Mouse (Mus musculus): ENCODE measurements around the gene Uso1. TPM values are rescaled to one million over a fixed set of nuclear protein-coding genes. Genes with fewer than 3 reads are reported as not detected.
"Not testable (repeated sequence)": the region's sequence is repeated elsewhere in the genome, so short reads cannot be mapped to it uniquely, and the experiment has no call there.

Uso1 gene
- polyA plus RNA-seq, 1 experiment from 2014 or later: 25.9 TPM

GRCm38 (mm10) chr5:92148248-92148647, 10.5 kb downstream of the Uso1 start:
- Histone ChIP-seq H3K9me3 (ENCODE audit: control insufficient read depth, low read length) (no peaks in the 10 kb centered on the region), H3K36me3 (ENCODE audit: control insufficient read depth, insufficient read depth, low read length) (no peaks in the 10 kb centered on the region), H3K4me2 (no peak overlapping the region), H3K4me3 (ENCODE audit: low read depth, low read length) (no peak overlapping the region), H3K27me3 (ENCODE audit: control insufficient read depth, insufficient read depth, low read length) (no peaks in the 10 kb centered on the region), H3K27ac (ENCODE audit: low read depth, low read length) (no peak overlapping the region), H3K4me1 (ENCODE audit: control insufficient read depth, insufficient read depth, low read length) (no peaks in the 10 kb centered on the region), H3K9ac (ENCODE audit: low read length) (no peak overlapping the region)
- no peak for DNase-seq (ENCODE audit: low spot score, missing footprints)
- ATAC-seq (ENCODE audit: low FRiP score): no peak
- 91% methylated on average over 3 of the region's 3 CpGs for WGBS

DNA sequence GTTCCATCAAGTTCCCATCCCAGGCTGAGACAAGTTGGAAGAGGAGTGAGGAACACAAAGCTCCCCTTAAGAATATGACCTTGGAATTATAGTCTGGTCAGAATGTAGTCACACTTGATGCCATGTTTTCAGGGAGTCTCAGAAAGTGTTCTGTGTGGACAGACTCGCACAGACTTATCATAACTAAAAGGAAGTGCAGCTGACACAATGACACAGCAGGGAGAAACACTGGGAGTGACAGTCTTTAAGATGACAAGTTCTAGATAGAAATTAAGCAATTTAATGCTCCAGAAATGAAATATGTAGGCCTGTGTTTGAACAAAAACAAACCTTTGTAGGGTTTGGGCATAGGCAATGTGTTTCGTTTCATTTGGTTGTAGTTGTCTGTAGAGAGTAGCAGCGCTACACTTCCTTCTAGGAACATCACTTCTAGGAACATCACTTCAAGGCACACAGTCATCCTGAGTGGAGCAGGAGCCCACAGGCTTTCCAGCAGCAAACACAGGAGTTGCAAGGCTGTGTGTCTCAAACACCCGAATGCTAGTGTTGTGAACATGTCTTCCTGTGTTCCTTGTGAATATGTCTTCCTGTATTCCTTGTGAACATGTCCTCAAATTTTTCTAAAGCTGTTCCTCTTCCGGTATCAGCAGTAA, 11.7 kb downstream of the Uso1 start:
- Histone ChIP-seq H3K4me2 (no peak overlapping the region), H3K4me1 (ENCODE audit: control insufficient read depth, insufficient read depth, low read length) (no peaks in the 10 kb centered on the region), H3K36me3 (ENCODE audit: control insufficient read depth, insufficient read depth, low read length) (no peaks in the 10 kb centered on the region), H3K4me3 (ENCODE audit: low read depth, low read length) (no peak overlapping the region), H3K9me3 (ENCODE audit: control insufficient read depth, low read length) (no peaks in the 10 kb centered on the region), H3K9ac (ENCODE audit: low read length) (no peak overlapping the region), H3K27ac (ENCODE audit: low read depth, low read length) (no peak overlapping the region), H3K27me3 (ENCODE audit: control insufficient read depth, insufficient read depth, low read length) (no peaks in the 10 kb centered on the region)
- DNase-seq (ENCODE audit: low spot score, missing footprints) (no peak), ATAC-seq (ENCODE audit: low FRiP score) (no peak)
- 93% methylated on average over 5 of the region's 5 CpGs for WGBS

GRCm38 (mm10) chr5:92154861-92155260, 17.1 kb downstream of the Uso1 start:
- no peaks in the 10 kb centered on the region for H3K4me1 ChIP-seq (ENCODE audit: control insufficient read depth, insufficient read depth, low read length)
- no peak overlapping the region for H3K4me2 ChIP-seq
- no peak for DNase-seq (ENCODE audit: low spot score, missing footprints)
- H3K27ac ChIP-seq (ENCODE audit: low read depth, low read length): no peak overlapping the region
- 91% methylated on average over 3 of the region's 3 CpGs for WGBS
- no peaks in the 10 kb centered on the region for H3K9me3 ChIP-seq (ENCODE audit: control insufficient read depth, low read length)
- ATAC-seq (ENCODE audit: low FRiP score): no peak
- H3K9ac ChIP-seq (ENCODE audit: low read length): no peak overlapping the region
- no peaks in the 10 kb centered on the region for H3K27me3 ChIP-seq (ENCODE audit: control insufficient read depth, insufficient read depth, low read length)
- H3K36me3 ChIP-seq (ENCODE audit: control insufficient read depth, insufficient read depth, low read length): peaks cover 2% of the 10 kb centered on the region
- H3K4me3 ChIP-seq (ENCODE audit: low read depth, low read length): no peak overlapping the region

DNA sequence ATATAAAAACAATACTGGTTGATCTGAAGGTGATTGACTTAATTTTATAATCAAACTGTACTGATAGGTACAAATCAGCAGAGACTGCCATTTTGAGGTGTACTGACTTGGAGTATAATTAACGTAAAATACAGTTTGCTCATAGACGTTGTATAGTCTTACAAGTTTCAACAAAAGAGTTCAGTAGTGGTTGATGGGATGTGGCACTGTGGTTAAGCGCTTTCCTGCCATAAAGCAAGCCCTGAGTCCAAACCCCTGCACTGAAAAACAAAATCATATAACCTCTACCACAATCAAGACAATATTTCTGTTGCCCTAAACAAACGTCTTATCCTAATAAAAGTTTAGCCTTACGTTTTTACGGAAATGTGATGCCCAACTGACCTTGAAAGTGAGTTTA, 28.2 kb downstream of the Uso1 start:
- Histone ChIP-seq H3K9ac (ENCODE audit: low read length) (no peak overlapping the region), H3K4me2 (no peak overlapping the region), H3K27ac (ENCODE audit: low read depth, low read length) (no peak overlapping the region), H3K4me1 (ENCODE audit: control insufficient read depth, insufficient read depth, low read length) (no peaks in the 10 kb centered on the region), H3K36me3 (ENCODE audit: control insufficient read depth, insufficient read depth, low read length) (peaks cover 5% of the 10 kb centered on the region; the same call in 1 of the 2 replicates), H3K27me3 (ENCODE audit: control insufficient read depth, insufficient read depth, low read length) (no peaks in the 10 kb centered on the region), H3K9me3 (ENCODE audit: control insufficient read depth, low read length) (no peaks in the 10 kb centered on the region), H3K4me3 (ENCODE audit: low read depth, low read length) (no peak overlapping the region)
- ATAC-seq (ENCODE audit: low FRiP score): no peak
- DNase-seq (ENCODE audit: low spot score, missing footprints): no peak
- 94% methylated on average over 6 of the region's 6 CpGs for WGBS

DNA sequence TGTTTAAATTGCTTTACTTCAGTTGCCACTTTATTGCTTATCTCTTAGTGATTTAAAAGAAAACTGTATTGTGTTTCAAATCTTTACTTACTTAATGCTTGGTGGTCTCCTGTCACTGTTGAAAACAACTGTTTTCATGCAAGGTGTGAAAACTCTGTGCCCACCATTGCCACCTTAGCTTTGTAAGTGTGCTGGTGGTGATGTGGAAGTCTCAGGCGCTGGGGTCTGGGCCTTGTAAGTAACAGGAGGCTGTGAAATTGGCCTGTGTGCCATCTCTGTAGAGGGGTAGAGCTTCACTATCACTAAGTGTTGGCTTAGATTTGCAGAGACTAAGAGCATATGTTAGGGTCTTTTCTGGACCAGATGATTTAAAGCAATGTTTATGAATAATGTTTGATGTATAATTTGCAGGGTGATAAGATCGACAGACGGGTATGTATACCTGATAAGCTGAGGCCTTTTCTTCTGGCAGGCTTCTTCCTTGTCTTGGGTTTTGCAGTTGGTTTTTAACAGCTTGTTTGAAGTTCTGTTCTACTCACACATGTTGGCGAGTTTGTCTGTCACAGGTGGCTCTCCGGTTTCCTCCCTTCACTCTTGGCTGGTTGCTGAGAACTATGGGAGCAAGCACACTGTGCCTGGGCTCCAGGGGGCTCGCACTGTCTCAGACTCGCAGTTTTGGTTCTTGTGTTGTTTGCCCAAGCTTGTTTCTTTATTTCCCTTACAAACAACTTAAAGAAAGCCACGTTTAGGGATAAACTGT, 45.5 kb downstream of the Uso1 start:
- Histone ChIP-seq H3K27me3 (ENCODE audit: control insufficient read depth, insufficient read depth, low read length) (no peaks in the 10 kb centered on the region), H3K4me1 (ENCODE audit: control insufficient read depth, insufficient read depth, low read length) (no peaks in the 10 kb centered on the region), H3K4me2 (no peak overlapping the region), H3K36me3 (ENCODE audit: control insufficient read depth, insufficient read depth, low read length) (peaks cover 4% of the 10 kb centered on the region), H3K9ac (ENCODE audit: low read length) (no peak overlapping the region), H3K4me3 (ENCODE audit: low read depth, low read length) (no peak overlapping the region), H3K27ac (ENCODE audit: low read depth, low read length) (no peak overlapping the region), H3K9me3 (ENCODE audit: control insufficient read depth, low read length) (no peaks in the 10 kb centered on the region)
- 91% methylated on average over 8 of the region's 8 CpGs for WGBS
- ATAC-seq (ENCODE audit: low FRiP score): no peak
- DNase-seq (ENCODE audit: low spot score, missing footprints): peak; percentile 73

GRCm38 (mm10) chr5:92188881-92189483, 51.2 kb downstream of the Uso1 start:
- Histone ChIP-seq H3K9ac (ENCODE audit: low read length) (no peak overlapping the region), H3K4me1 (ENCODE audit: control insufficient read depth, insufficient read depth, low read length) (no peaks in the 10 kb centered on the region), H3K4me3 (ENCODE audit: low read depth, low read length) (no peak overlapping the region), H3K9me3 (ENCODE audit: control insufficient read depth, low read length) (no peaks in the 10 kb centered on the region), H3K36me3 (ENCODE audit: control insufficient read depth, insufficient read depth, low read length) (peaks cover 12% of the 10 kb centered on the region; the same call in 1 of the 2 replicates), H3K4me2 (no peak overlapping the region), H3K27me3 (ENCODE audit: control insufficient read depth, insufficient read depth, low read length) (no peaks in the 10 kb centered on the region), H3K27ac (ENCODE audit: low read depth, low read length) (no peak overlapping the region)
- ATAC-seq (ENCODE audit: low FRiP score) (no peak), DNase-seq (ENCODE audit: low spot score, missing footprints) (peak; percentile 54)
- WGBS: 96% methylated on average over 7 of the region's 7 CpGs

DNA sequence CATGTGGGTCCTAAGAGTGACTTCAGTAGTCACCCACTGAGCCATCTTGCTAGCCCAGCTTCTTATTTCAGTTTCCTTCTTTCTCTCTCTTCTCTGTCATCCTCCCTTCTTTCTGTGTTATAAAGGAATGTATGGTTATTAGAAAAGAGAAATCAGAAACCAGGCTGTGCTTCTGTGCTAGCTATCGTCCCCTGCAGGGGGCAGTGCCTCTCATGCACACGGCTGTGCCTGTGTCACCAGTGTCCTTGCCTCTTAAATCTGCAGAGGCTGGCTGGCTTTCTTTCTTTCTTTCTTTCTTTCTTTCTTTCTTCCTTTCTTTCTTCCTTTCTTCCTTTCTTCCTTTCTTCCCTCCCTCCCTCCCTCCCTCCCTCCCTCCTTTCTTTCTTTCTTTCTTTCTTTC, 58.0 kb downstream of the Uso1 start:
- not testable (repeated sequence) for H3K27me3 ChIP-seq (ENCODE audit: control insufficient read depth, insufficient read depth, low read length); H3K4me3 ChIP-seq (ENCODE audit: low read depth, low read length); H3K9ac ChIP-seq (ENCODE audit: low read length); ATAC-seq (ENCODE audit: low FRiP score); H3K36me3 ChIP-seq (ENCODE audit: control insufficient read depth, insufficient read depth, low read length); H3K4me2 ChIP-seq; DNase-seq (ENCODE audit: low spot score, missing footprints); H3K27ac ChIP-seq (ENCODE audit: low read depth, low read length); H3K9me3 ChIP-seq (ENCODE audit: control insufficient read depth, low read length); H3K4me1 ChIP-seq (ENCODE audit: control insufficient read depth, insufficient read depth, low read length)
- 29% methylated on average over 2 of the region's 2 CpGs for WGBS

- no peaks in the 10 kb centered on the region for H3K27me3 ChIP-seq (ENCODE audit: control insufficient read depth, insufficient read depth, low read length)
- H3K36me3 ChIP-seq (ENCODE audit: control insufficient read depth, insufficient read depth, low read length): peaks cover 8% of the 10 kb centered on the region; the same call in 1 of the 2 replicates
- 91% methylated on average over 15 of the region's 15 CpGs for WGBS
- H3K9ac ChIP-seq (ENCODE audit: low read length): no peak overlapping the region
- peak; percentile 46; the same call in 1 of the 2 replicates for ATAC-seq (ENCODE audit: low FRiP score)
- H3K9me3 ChIP-seq (ENCODE audit: control insufficient read depth, low read length): no peaks in the 10 kb centered on the region
- H3K4me1 ChIP-seq (ENCODE audit: control insufficient read depth, insufficient read depth, low read length): no peaks in the 10 kb centered on the region
- peak; percentile 80 for DNase-seq (ENCODE audit: low spot score, missing footprints)
- no peak overlapping the region for H3K4me2 ChIP-seq
- H3K27ac ChIP-seq (ENCODE audit: low read depth, low read length): no peak overlapping the region
- no peak overlapping the region for H3K4me3 ChIP-seq (ENCODE audit: low read depth, low read length)
Observed at GRCm38 (mm10) chr5:92196895-92197811, 59.4 kb downstream of the Uso1 start.
